Mouse (Mus musculus): ENCODE results near the gene Pgs1. TPM values are rescaled to one million over a fixed set of nuclear protein-coding genes. Genes with fewer than 3 reads are reported as not detected.

The Pgs1 gene
- polyA plus RNA-seq (2012; rRNA removed; ENCODE audit: low replicate concordance), result 40.8 and 52.1 TPM in 2 replicates

GRCm38 (mm10) chr11:117986126-117987031, at the start of gene Pgs1:
Pgs1 (plus strand) TSS chr11:117986292.

GRCm38 (mm10) chr11:117969945-117970872, 15.9 kb upstream of the Pgs1 start, which contains the start of gene Socs3:
Socs3 (minus strand) TSS chr11:117970047.

Other genes with a start within 250 kb of the Pgs1 start
- 37.4 and 85.1 TPM in 2 replicates for gene Tmc8, start 204.2 kb upstream of the Pgs1 start, polyA plus RNA-seq (2012; rRNA removed; ENCODE audit: low replicate concordance)
- gene Tmc6, start 204.1 kb upstream of the Pgs1 start, polyA plus RNA-seq (2012; rRNA removed; ENCODE audit: low replicate concordance), result 57.7 and 79.2 TPM in 2 replicates
- 0.76 and 3.2 TPM in 2 replicates for gene 6030468B19Rik, start 188.6 kb upstream of the Pgs1 start, polyA plus RNA-seq (2012; rRNA removed; ENCODE audit: low replicate concordance)
- 0.08 and 0.09 TPM in 2 replicates for gene Gm20708, start 176.6 kb upstream of the Pgs1 start, polyA plus RNA-seq (2012; rRNA removed; ENCODE audit: low replicate concordance)
- gene Syngr2, start 176.6 kb upstream of the Pgs1 start, polyA plus RNA-seq (2012; rRNA removed; ENCODE audit: low replicate concordance), result 250 and 297 TPM in 2 replicates
- gene Afmid, start 160.4 kb upstream of the Pgs1 start, polyA plus RNA-seq (2012; rRNA removed; ENCODE audit: low replicate concordance), result 11.2 and 12.3 TPM in 2 replicates
- gene Tk1, start 160.2 kb upstream of the Pgs1 start, polyA plus RNA-seq (2012; rRNA removed; ENCODE audit: low replicate concordance), result 11.9 and 18.8 TPM in 2 replicates
- gene Birc5, start 137.0 kb upstream of the Pgs1 start, polyA plus RNA-seq (2012; rRNA removed; ENCODE audit: low replicate concordance), result 1.5 and 2.9 TPM in 2 replicates
- gene Tmem235, start 125.5 kb upstream of the Pgs1 start, polyA plus RNA-seq (2012; rRNA removed; ENCODE audit: low replicate concordance), result not detected in 2 replicates
- 16.7 and 26.3 TPM in 2 replicates for gene Tha1, start 112.8 kb upstream of the Pgs1 start, polyA plus RNA-seq (2012; rRNA removed; ENCODE audit: low replicate concordance)
- 21.3 and 54.9 TPM in 2 replicates for gene Socs3, start 16.2 kb upstream of the Pgs1 start, polyA plus RNA-seq (2012; rRNA removed; ENCODE audit: low replicate concordance)
- 0.13 and 0.18 TPM in 2 replicates for gene Dnah17, start 144.3 kb downstream of the Pgs1 start, polyA plus RNA-seq (2012; rRNA removed; ENCODE audit: low replicate concordance)

Measured in mammary gland, adult 2 months (tissue).